Mouse (Mus musculus) intestine, embryonic 16.5 days (tissue): Measurements from ENCODE around the gene Cebpzos. TPM values are rescaled to one million over a fixed set of nuclear protein-coding genes. Genes with fewer than 3 reads are reported as not detected.

Experiments used
- ATAC-seq: fragments of 200-750 bp; cut with Nextera tagmentation; 2 replicates; pipeline ENCODE4 v1.8.0; 2017; ENCODE audit warnings: moderate TSS enrichment, moderate library complexity
- H3K27ac ChIP-seq: fragments of 300-500 bp; sonication (generic); 2 replicates; pipeline ENCODE4 v1.5.1; 2014; ENCODE audit warnings: mild to moderate bottlenecking, low read length
- H3K27me3 ChIP-seq: fragments of 300-500 bp; sonication (generic); replicated peaks from 2 replicates; pipeline ENCODE4 v1.6.1; 2014; ENCODE audit warnings: low read length, control low read depth, mixed read lengths; ENCODE audit not compliant: control insufficient read depth, insufficient read depth
- H3K36me3 ChIP-seq: fragments of 300-500 bp; sonication (generic); 2 replicates; pipeline ENCODE4 v1.6.1; 2014; ENCODE audit warnings: low read length, control low read depth; ENCODE audit not compliant: control insufficient read depth, insufficient read depth
- H3K4me1 ChIP-seq: fragments of 300-500 bp; sonication (generic); 2 replicates; pipeline ENCODE4 v1.6.1; 2014; ENCODE audit warnings: low read length, control low read depth, mixed read lengths; ENCODE audit not compliant: control insufficient read depth, insufficient read depth
- H3K4me2 ChIP-seq: fragments of 300-500 bp; sonication (generic); 2 replicates; pipeline ENCODE4 v1.6.1; 2014; ENCODE audit warnings: low read depth, low read length, control low read depth
- H3K4me3 ChIP-seq: fragments of 300-500 bp; sonication (generic); 2 replicates; pipeline ENCODE4 v1.5.1; 2014; ENCODE audit warnings: mild to moderate bottlenecking, low read length
- H3K9ac ChIP-seq: fragments of 300-500 bp; sonication (generic); 2 replicates; pipeline ENCODE4 v1.6.1; 2014; ENCODE audit warnings: low read depth, low read length
- H3K9me3 ChIP-seq: fragments of 300-500 bp; sonication (generic); 2 replicates; pipeline ENCODE4 v1.6.1; 2016; ENCODE audit warnings: low read length, control low read depth; ENCODE audit not compliant: control insufficient read depth
- WGBS: fragments of 180-500 bp; shearing (Covaris S2); extraction: QIAGEN DNeasy Blood & Tissue Kit; methylation state at CpG from one replicate; pipeline ENCODE4 v1.1.7; 2014; 5-methylcytosine and 5-hydroxymethylcytosine counted together
- polyA plus RNA-seq: library from polyadenylated mRNA; unstranded; fragments of >200 nt; fragmentation: Nextera tagmentation; extraction: Ambion mirVana; gene quantifications from 2 replicates; pipeline ENCODE4 v1.2.1, GENCODE M21; 2015

The Cebpzos gene
- polyA plus RNA-seq, 1 experiment from 2014 or later = 120 TPM

- Histone ChIP-seq H3K9me3 (no peaks in the 10 kb centered on the region), H3K9ac (no peak overlapping the region), H3K36me3 (peaks cover 6% of the 10 kb centered on the region; the same call in 1 of the 2 replicates), H3K4me3 (no peak overlapping the region), H3K4me2 (no peak overlapping the region), H3K27ac (no peak overlapping the region), H3K27me3 (no peaks in the 10 kb centered on the region), H3K4me1 (no peaks in the 10 kb centered on the region)
- ATAC-seq = no peak
- WGBS = 88% methylated on average over 1 of the region's 1 CpGs
Observed at GRCm38 (mm10) chr17:78964387-78964786, 48.1 kb downstream of the Cebpzos start.

GRCm38 (mm10) chr17:78966092-78966883 lies 50.0 kb downstream of the Cebpzos start:
- no peaks in the 10 kb centered on the region for H3K4me1 ChIP-seq
- no peak overlapping the region for H3K9ac ChIP-seq
- no peak overlapping the region for H3K4me2 ChIP-seq
- 94% methylated on average over 11 of the region's 11 CpGs for WGBS
- H3K27me3 ChIP-seq = no peaks in the 10 kb centered on the region
- H3K9me3 ChIP-seq = no peaks in the 10 kb centered on the region
- no peak for ATAC-seq
- H3K27ac ChIP-seq = no peak overlapping the region
- H3K4me3 ChIP-seq = no peak overlapping the region
- 0 out of 2 replicates have a peak, but pooled peaks cover 2% of the 10 kb centered on the region for H3K36me3 ChIP-seq

GRCm38 (mm10) chr17:78968500-78968899 lies 52.2 kb downstream of the Cebpzos start:
- H3K9ac ChIP-seq = no peak overlapping the region
- H3K27me3 ChIP-seq = no peaks in the 10 kb centered on the region
- no peak for ATAC-seq
- no peak overlapping the region for H3K4me3 ChIP-seq
- H3K9me3 ChIP-seq = no peaks in the 10 kb centered on the region
- 80% methylated on average over 3 of the region's 3 CpGs for WGBS
- no peak overlapping the region for H3K4me2 ChIP-seq
- no peak overlapping the region for H3K27ac ChIP-seq
- H3K36me3 ChIP-seq = 0 out of 2 replicates have a peak, but pooled peaks cover 2% of the 10 kb centered on the region
- H3K4me1 ChIP-seq = no peaks in the 10 kb centered on the region

Other genes starting within 250 kb of the Cebpzos start
- 4.7 and 5.3 TPM in 2 replicates for gene Strn, start 179.3 kb upstream of the Cebpzos start, polyA plus RNA-seq
- gene Heatr5b, start 81.1 kb upstream of the Cebpzos start, polyA plus RNA-seq = 9.6 and 12.1 TPM in 2 replicates
- 47.1 and 50.4 TPM in 2 replicates for gene Gpatch11, start 80.9 kb upstream of the Cebpzos start, polyA plus RNA-seq
- gene Eif2ak2, start 33.9 kb upstream of the Cebpzos start, polyA plus RNA-seq = 11.0 and 14.5 TPM in 2 replicates
- gene Sult6b1, start 9.5 kb upstream of the Cebpzos start, polyA plus RNA-seq = 0.12 and 0.18 TPM in 2 replicates
- 38.9 and 41.7 TPM in 2 replicates for gene Cebpz, start 20.6 kb downstream of the Cebpzos start, polyA plus RNA-seq
- 46.7 and 50.1 TPM in 2 replicates for gene Ndufaf7, start 20.6 kb downstream of the Cebpzos start, polyA plus RNA-seq
- 21.1 and 21.9 TPM in 2 replicates for gene Prkd3, start 104.3 kb downstream of the Cebpzos start, polyA plus RNA-seq
- 11.6 and 13.3 TPM in 2 replicates for gene Qpct, start 135.4 kb downstream of the Cebpzos start, polyA plus RNA-seq